Mouse (Mus musculus) liver, embryonic 11.5 days (tissue): ENCODE measurements around the gene Il10. TPM values are rescaled to one million over a fixed set of nuclear protein-coding genes. Genes with fewer than 3 reads are reported as not detected.

Experiments used
- ATAC-seq: fragments of 200-750 bp; cut with Nextera tagmentation; replicated peaks from 2 replicates; pipeline ENCODE4 v1.8.0; 2017; ENCODE audit warnings: moderate number of reproducible peaks, mild to moderate bottlenecking, moderate TSS enrichment, moderate library complexity; ENCODE audit not compliant: low FRiP score
- DNase-seq: peaks from one replicate; pipeline ENCODE4 v3.0.0-alpha.2; 2017; ENCODE audit warnings: low spot score
- H3K27ac ChIP-seq: fragments of 300-500 bp; sonication (generic); 2 replicates; pipeline ENCODE4 v1.5.1; 2014; ENCODE audit warnings: mild to moderate bottlenecking, low read depth, low read length, control low read depth
- H3K27me3 ChIP-seq: fragments of 300-500 bp; sonication (generic); replicated peaks from 2 replicates; pipeline ENCODE4 v1.6.1; 2014; ENCODE audit warnings: low read length, mixed read lengths; ENCODE audit not compliant: control insufficient read depth, insufficient read depth
- H3K36me3 ChIP-seq: fragments of 300-500 bp; sonication (generic); 2 replicates; pipeline ENCODE4 v1.6.1; 2014; ENCODE audit warnings: mild to moderate bottlenecking, low read length, moderate library complexity, mixed read lengths; ENCODE audit not compliant: control insufficient read depth, insufficient read depth
- H3K4me1 ChIP-seq: fragments of 300-500 bp; sonication (generic); replicated peaks from 2 replicates; pipeline ENCODE4 v1.6.1; 2014; ENCODE audit warnings: low read length, mixed read lengths; ENCODE audit not compliant: control insufficient read depth, insufficient read depth
- H3K4me2 ChIP-seq: fragments of 300-500 bp; sonication (generic); 2 replicates; pipeline ENCODE4 v1.6.1; 2014; ENCODE audit warnings: mild to moderate bottlenecking, control low read depth, moderate library complexity
- H3K4me3 ChIP-seq: fragments of 300-500 bp; sonication (generic); 2 replicates; pipeline ENCODE4 v1.5.1; 2014; ENCODE audit warnings: low read depth, low read length, control low read depth
- H3K9ac ChIP-seq: fragments of 300-500 bp; sonication (generic); 2 replicates; pipeline ENCODE4 v1.6.1; 2014; ENCODE audit warnings: low read depth, low read length, control low read depth
- H3K9me3 ChIP-seq: fragments of 300-500 bp; sonication (generic); 2 replicates; pipeline ENCODE4 v1.6.1; 2016; ENCODE audit warnings: low read length, inconsistent platforms, mixed read lengths; ENCODE audit not compliant: control insufficient read depth
- WGBS: fragments of 180-500 bp; shearing (Covaris S2); extraction: QIAGEN DNeasy Blood & Tissue Kit; methylation state at CpG from one replicate; pipeline ENCODE4 v1.1.7; 2014; 5-methylcytosine and 5-hydroxymethylcytosine counted together
- polyA plus RNA-seq: library from polyadenylated mRNA; unstranded; fragments of >200 nt; fragmentation: Nextera tagmentation; extraction: Ambion mirVana; gene quantifications from 2 replicates; pipeline ENCODE4 v1.2.1, GENCODE M21; 2014

Gene Il10
- not detected in 2 replicates for polyA plus RNA-seq

GRCm38 (mm10) chr1:131019492-131020098, at the start of gene Il10:
TSS of gene Il10 (plus strand) at chr1:131019845.
- no peaks in the 10 kb centered on the region for H3K9me3 ChIP-seq
- no peak within 1 kb of the TSS for H3K27ac ChIP-seq
- WGBS = 65% methylated on average over 8 of the region's 8 CpGs
- H3K4me3 ChIP-seq = no peak within 1 kb of the TSS
- no peak for ATAC-seq
- no peak within 1 kb of the TSS for H3K4me2 ChIP-seq
- H3K4me1 ChIP-seq = no peaks in the 10 kb centered on the region
- H3K36me3 ChIP-seq = no peaks in the 10 kb centered on the region
- peaks cover 3% of the 10 kb centered on the region; the same call in 1 of the 2 replicates for H3K27me3 ChIP-seq
- H3K9ac ChIP-seq = no peak within 1 kb of the TSS
- no peak for DNase-seq

- Histone ChIP-seq H3K27ac (no peak overlapping the region), H3K4me2 (no peak overlapping the region), H3K36me3 (no peaks in the 10 kb centered on the region), H3K27me3 (no peaks in the 10 kb centered on the region), H3K4me3 (no peak overlapping the region), H3K9ac (no peak overlapping the region), H3K4me1 (no peaks in the 10 kb centered on the region), H3K9me3 (no peaks in the 10 kb centered on the region)
- DNase-seq (no peak), ATAC-seq (no peak)
- WGBS = 58% methylated on average over 1 of the region's 1 CpGs
These were observed 40.2 kb upstream of the Il10 start for GRCm38 (mm10) chr1:130979455-130979854.

GRCm38 (mm10) chr1:130984441-130984840, 35.2 kb upstream of the Il10 start:
- DNase-seq (no peak), ATAC-seq (no peak)
- Histone ChIP-seq H3K9ac (no peak overlapping the region), H3K4me2 (no peak overlapping the region), H3K4me1 (no peaks in the 10 kb centered on the region), H3K9me3 (no peaks in the 10 kb centered on the region), H3K27me3 (no peaks in the 10 kb centered on the region), H3K4me3 (no peak overlapping the region), H3K27ac (no peak overlapping the region), H3K36me3 (no peaks in the 10 kb centered on the region)
- 68% methylated on average over 7 of the region's 7 CpGs for WGBS

GRCm38 (mm10) chr1:130987001-130987400, 32.6 kb upstream of the Il10 start:
- 78% methylated on average over 5 of the region's 5 CpGs for WGBS
- DNase-seq (no peak), ATAC-seq (no peak)
- no peak overlapping the region for H3K9ac ChIP-seq
- H3K27ac ChIP-seq = no peak overlapping the region
- H3K9me3 ChIP-seq = no peaks in the 10 kb centered on the region
- H3K4me3 ChIP-seq = no peak overlapping the region
- no peaks in the 10 kb centered on the region for H3K27me3 ChIP-seq
- no peaks in the 10 kb centered on the region for H3K36me3 ChIP-seq
- no peaks in the 10 kb centered on the region for H3K4me1 ChIP-seq
- no peak overlapping the region for H3K4me2 ChIP-seq

- H3K4me1 ChIP-seq = no peaks in the 10 kb centered on the region
- no peaks in the 10 kb centered on the region for H3K9me3 ChIP-seq
- no peak for ATAC-seq
- H3K27me3 ChIP-seq = no peaks in the 10 kb centered on the region
- no peak overlapping the region for H3K27ac ChIP-seq
- no peak overlapping the region for H3K9ac ChIP-seq
- DNase-seq = no peak
- no peak overlapping the region for H3K4me3 ChIP-seq
- H3K36me3 ChIP-seq = no peaks in the 10 kb centered on the region
- no peak overlapping the region for H3K4me2 ChIP-seq
These were observed 32.2 kb upstream of the Il10 start for GRCm38 (mm10) chr1:130987418-130987817.

- no peak overlapping the region for H3K27ac ChIP-seq
- no peaks in the 10 kb centered on the region for H3K36me3 ChIP-seq
- DNase-seq (no peak), ATAC-seq (no peak)
- no peak overlapping the region for H3K9ac ChIP-seq
- no peaks in the 10 kb centered on the region for H3K9me3 ChIP-seq
- H3K4me3 ChIP-seq = no peak overlapping the region
- H3K4me2 ChIP-seq = no peak overlapping the region
- H3K27me3 ChIP-seq = no peaks in the 10 kb centered on the region
- WGBS = 81% methylated on average over 3 of the region's 3 CpGs
- no peaks in the 10 kb centered on the region for H3K4me1 ChIP-seq
These were observed 30.3 kb upstream of the Il10 start for GRCm38 (mm10) chr1:130989331-130989730.

GRCm38 (mm10) chr1:130990448-130990847, 29.2 kb upstream of the Il10 start:
- ATAC-seq (no peak), DNase-seq (no peak)
- 84% methylated on average over 1 of the region's 1 CpGs for WGBS
- Histone ChIP-seq H3K9ac (no peak overlapping the region), H3K4me3 (no peak overlapping the region), H3K27ac (no peak overlapping the region), H3K9me3 (no peaks in the 10 kb centered on the region), H3K4me1 (no peaks in the 10 kb centered on the region), H3K4me2 (no peak overlapping the region), H3K36me3 (no peaks in the 10 kb centered on the region), H3K27me3 (no peaks in the 10 kb centered on the region)

- no peaks in the 10 kb centered on the region for H3K36me3 ChIP-seq
- ATAC-seq = no peak
- H3K27ac ChIP-seq = no peak overlapping the region
- no peak overlapping the region for H3K4me3 ChIP-seq
- no peak overlapping the region for H3K9ac ChIP-seq
- no peaks in the 10 kb centered on the region for H3K9me3 ChIP-seq
- H3K27me3 ChIP-seq = no peaks in the 10 kb centered on the region
- H3K4me1 ChIP-seq = no peaks in the 10 kb centered on the region
- 84% methylated on average over 9 of the region's 9 CpGs for WGBS
- no peak overlapping the region for H3K4me2 ChIP-seq
- DNase-seq = no peak
These were observed 26.0 kb upstream of the Il10 start for GRCm38 (mm10) chr1:130993574-130994154.

- H3K9me3 ChIP-seq = no peaks in the 10 kb centered on the region
- no peaks in the 10 kb centered on the region for H3K27me3 ChIP-seq
- ATAC-seq (no peak), DNase-seq (no peak)
- H3K4me3 ChIP-seq = no peak overlapping the region
- 45% methylated on average over 1 of the region's 1 CpGs for WGBS
- no peak overlapping the region for H3K27ac ChIP-seq
- no peaks in the 10 kb centered on the region for H3K36me3 ChIP-seq
- no peak overlapping the region for H3K4me2 ChIP-seq
- H3K9ac ChIP-seq = no peak overlapping the region
- no peaks in the 10 kb centered on the region for H3K4me1 ChIP-seq
These were observed 24.1 kb upstream of the Il10 start for GRCm38 (mm10) chr1:130995515-130995914.
